Mouse (Mus musculus) midbrain, embryonic 12.5 days (tissue): ENCODE measurements around the gene Ppp6r1. TPM values are rescaled to one million over a fixed set of nuclear protein-coding genes. Genes with fewer than 3 reads are reported as not detected.
A peak's percentile ranks its signal among the peaks of the same experiment; 100 is the strongest.

Source experiments
- ATAC-seq: fragments of 200-750 bp; cut with Nextera tagmentation; 2 replicates; pipeline ENCODE4 v1.8.0; 2017; ENCODE audit warnings: low read depth, moderate TSS enrichment, moderate library complexity; ENCODE audit not compliant: low FRiP score
- H3K27ac ChIP-seq: fragments of 300-500 bp; sonication (generic); replicated peaks from 2 replicates; pipeline ENCODE4 v1.5.1; 2016; ENCODE audit warnings: mild to moderate bottlenecking
- H3K27me3 ChIP-seq: fragments of 300-500 bp; sonication (generic); 2 replicates; pipeline ENCODE4 v1.6.1; 2016; ENCODE audit warnings: mild to moderate bottlenecking
- H3K36me3 ChIP-seq: fragments of 300-500 bp; sonication (generic); 2 replicates; pipeline ENCODE4 v1.6.1; 2016
- H3K4me1 ChIP-seq: fragments of 300-500 bp; sonication (generic); 2 replicates; pipeline ENCODE4 v1.6.1; 2016
- H3K4me2 ChIP-seq: fragments of 300-500 bp; sonication (generic); replicated peaks from 2 replicates; pipeline ENCODE4 v1.6.1; 2016; ENCODE audit warnings: mild to moderate bottlenecking, moderate library complexity
- H3K4me3 ChIP-seq: fragments of 300-500 bp; sonication (generic); 2 replicates; pipeline ENCODE4 v1.5.1; 2016; ENCODE audit warnings: mild to moderate bottlenecking
- H3K9ac ChIP-seq: fragments of 300-500 bp; sonication (generic); replicated peaks from 2 replicates; pipeline ENCODE4 v1.6.1; 2016; ENCODE audit warnings: mild to moderate bottlenecking, moderate library complexity
- H3K9me3 ChIP-seq: fragments of 300-500 bp; sonication (generic); 2 replicates; pipeline ENCODE4 v1.6.1; 2016; ENCODE audit warnings: mild to moderate bottlenecking
- WGBS: fragments of 180-500 bp; shearing (Covaris S2); methylation state at CpG from one replicate; pipeline ENCODE4 v1.1.7; 2016; 5-methylcytosine and 5-hydroxymethylcytosine counted together
- polyA plus RNA-seq: library from polyadenylated mRNA; unstranded; fragments of >200 nt; fragmentation: Nextera tagmentation; extraction: Ambion mirVana; gene quantifications from 2 replicates; pipeline ENCODE4 v1.2.1, GENCODE M21; 2016

Ppp6r1 gene
- polyA plus RNA-seq, 1 experiment from 2014 or later = 13.9 TPM

DNA sequence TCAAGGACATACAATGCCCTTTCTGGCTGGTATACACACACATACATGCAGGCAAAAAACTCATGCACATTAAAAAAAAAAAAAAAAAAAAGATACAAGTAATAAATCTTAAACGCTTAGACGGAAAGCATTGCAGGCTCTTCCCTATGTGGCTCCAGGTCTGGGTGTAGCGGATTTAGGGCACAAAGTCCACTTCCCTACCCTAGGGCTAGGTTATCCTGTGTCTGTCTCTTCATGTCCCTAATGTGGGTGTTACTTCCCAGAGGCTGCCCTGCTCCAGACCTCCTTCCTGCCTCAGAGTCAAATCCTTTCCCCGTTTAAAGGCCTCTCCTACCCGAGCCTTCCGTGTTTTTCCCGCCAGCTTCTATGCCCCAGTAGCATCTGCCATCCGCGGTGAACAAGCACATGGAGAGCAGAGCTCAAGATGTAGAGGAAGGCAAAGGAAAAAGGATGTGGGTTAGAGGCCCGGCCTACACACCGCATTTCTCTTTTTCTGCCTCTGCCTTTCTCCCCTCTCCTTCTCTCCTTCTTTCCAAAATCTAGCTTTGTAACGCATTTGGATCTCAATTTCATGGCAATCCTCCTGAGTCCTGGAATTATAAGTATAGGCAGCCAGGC is 15.4 kb upstream of the Ppp6r1 start:
- H3K9me3 ChIP-seq = no peaks in the 10 kb centered on the region
- 94% methylated on average over 12 of the region's 12 CpGs for WGBS
- H3K36me3 ChIP-seq = peaks cover 74% of the 10 kb centered on the region
- no peak overlapping the region for H3K4me3 ChIP-seq
- H3K27me3 ChIP-seq = no peaks in the 10 kb centered on the region
- no peaks in the 10 kb centered on the region for H3K4me1 ChIP-seq
- ATAC-seq = no peak
- no peak overlapping the region for H3K4me2 ChIP-seq
- no peak overlapping the region for H3K27ac ChIP-seq
- no peak overlapping the region for H3K9ac ChIP-seq

DNA sequence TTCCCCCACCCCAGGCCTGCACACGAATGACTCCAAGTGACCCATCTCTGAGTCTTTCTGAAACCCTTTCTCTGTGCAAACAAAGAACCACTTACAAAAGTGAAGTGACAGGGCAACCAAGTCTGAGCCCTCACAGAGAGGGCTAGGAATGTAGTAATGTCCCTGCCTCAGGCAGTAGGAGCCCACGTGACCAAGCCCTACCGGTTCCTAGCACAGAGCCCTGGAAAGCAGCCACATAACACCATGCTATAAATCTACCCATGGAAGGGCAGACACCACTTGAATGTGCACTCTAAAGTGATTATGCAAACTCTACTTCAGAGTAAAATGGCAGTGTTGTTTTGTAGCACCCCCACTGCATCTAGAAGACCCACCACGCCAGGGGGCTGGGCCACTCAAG is 13.1 kb upstream of the Ppp6r1 start:
- Histone ChIP-seq H3K27ac (no peak overlapping the region), H3K27me3 (no peaks in the 10 kb centered on the region), H3K4me1 (no peaks in the 10 kb centered on the region), H3K4me3 (no peak overlapping the region), H3K36me3 (peaks cover 81% of the 10 kb centered on the region), H3K4me2 (no peak overlapping the region), H3K9me3 (no peaks in the 10 kb centered on the region), H3K9ac (no peak overlapping the region)
- ATAC-seq = no peak
- WGBS = 81% methylated on average over 4 of the region's 4 CpGs

- Histone ChIP-seq H3K4me3 (no peak overlapping the region), H3K4me2 (no peak overlapping the region), H3K4me1 (no peaks in the 10 kb centered on the region), H3K36me3 (peaks cover 87% of the 10 kb centered on the region), H3K9me3 (no peaks in the 10 kb centered on the region), H3K27me3 (no peaks in the 10 kb centered on the region), H3K27ac (no peak overlapping the region), H3K9ac (no peak overlapping the region)
- no peak for ATAC-seq
- 89% methylated on average over 8 of the region's 8 CpGs for WGBS
Measured at GRCm38 (mm10) chr7:4670655-4671255, 11.9 kb upstream of the Ppp6r1 start.

DNA sequence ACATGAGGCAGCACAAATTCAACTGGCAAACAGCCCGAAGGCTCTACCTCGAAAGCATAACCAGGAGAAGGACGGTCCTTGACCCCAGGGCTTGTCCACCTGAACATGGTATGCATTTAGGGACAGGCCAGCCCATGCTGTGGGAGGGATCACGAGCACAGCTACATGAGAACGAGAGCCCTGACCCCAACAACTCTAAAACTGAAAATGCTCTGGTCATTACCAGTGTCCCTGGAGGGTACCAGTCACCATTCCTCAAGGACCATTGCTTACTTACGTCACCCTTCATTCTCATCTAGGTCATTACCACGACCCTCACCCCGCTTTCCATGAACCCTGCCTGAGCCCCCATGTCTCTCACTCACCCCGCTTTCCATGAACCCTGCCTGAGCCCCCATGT is 10.3 kb upstream of the Ppp6r1 start:
- Histone ChIP-seq H3K9ac (no peak overlapping the region), H3K27me3 (no peaks in the 10 kb centered on the region), H3K4me2 (no peak overlapping the region), H3K4me3 (no peak overlapping the region), H3K4me1 (no peaks in the 10 kb centered on the region), H3K27ac (no peak overlapping the region), H3K36me3 (peaks cover 81% of the 10 kb centered on the region), H3K9me3 (no peaks in the 10 kb centered on the region)
- 94% methylated on average over 9 of the region's 9 CpGs for WGBS
- no peak for ATAC-seq

GRCm38 (mm10) chr7:4668506-4668905 is 9.7 kb upstream of the Ppp6r1 start:
- H3K9me3 ChIP-seq = no peaks in the 10 kb centered on the region
- H3K9ac ChIP-seq = no peak overlapping the region
- ATAC-seq = no peak
- 94% methylated on average over 8 of the region's 8 CpGs for WGBS
- no peak overlapping the region for H3K27ac ChIP-seq
- no peak overlapping the region for H3K4me3 ChIP-seq
- H3K27me3 ChIP-seq = no peaks in the 10 kb centered on the region
- H3K4me1 ChIP-seq = no peaks in the 10 kb centered on the region
- peaks cover 78% of the 10 kb centered on the region for H3K36me3 ChIP-seq
- no peak overlapping the region for H3K4me2 ChIP-seq

DNA sequence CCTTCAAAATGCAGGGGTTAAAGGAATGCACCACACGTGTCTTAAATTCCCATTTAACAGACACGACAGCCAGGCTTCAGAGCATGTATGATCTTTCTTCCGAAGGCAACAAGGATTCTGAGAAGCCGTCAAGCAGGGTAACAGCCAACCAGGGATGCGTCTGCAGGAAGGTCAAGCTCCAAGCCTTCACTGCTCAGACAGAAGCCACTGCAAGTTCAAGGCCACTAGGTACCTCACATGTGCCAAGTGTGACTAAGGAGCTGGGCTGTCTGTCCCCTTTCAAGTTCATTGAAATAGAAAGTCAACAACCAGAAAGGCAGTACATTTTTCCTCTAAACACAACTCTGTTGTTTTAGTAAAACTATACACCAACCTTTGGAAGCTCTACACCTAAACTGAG is 8.1 kb upstream of the Ppp6r1 start:
- H3K36me3 ChIP-seq = peaks cover 72% of the 10 kb centered on the region
- no peak overlapping the region for H3K9ac ChIP-seq
- no peak overlapping the region for H3K4me2 ChIP-seq
- no peaks in the 10 kb centered on the region for H3K4me1 ChIP-seq
- ATAC-seq = no peak
- no peaks in the 10 kb centered on the region for H3K27me3 ChIP-seq
- WGBS = 93% methylated on average over 5 of the region's 5 CpGs
- H3K27ac ChIP-seq = no peak overlapping the region
- H3K4me3 ChIP-seq = no peak overlapping the region
- no peaks in the 10 kb centered on the region for H3K9me3 ChIP-seq

DNA sequence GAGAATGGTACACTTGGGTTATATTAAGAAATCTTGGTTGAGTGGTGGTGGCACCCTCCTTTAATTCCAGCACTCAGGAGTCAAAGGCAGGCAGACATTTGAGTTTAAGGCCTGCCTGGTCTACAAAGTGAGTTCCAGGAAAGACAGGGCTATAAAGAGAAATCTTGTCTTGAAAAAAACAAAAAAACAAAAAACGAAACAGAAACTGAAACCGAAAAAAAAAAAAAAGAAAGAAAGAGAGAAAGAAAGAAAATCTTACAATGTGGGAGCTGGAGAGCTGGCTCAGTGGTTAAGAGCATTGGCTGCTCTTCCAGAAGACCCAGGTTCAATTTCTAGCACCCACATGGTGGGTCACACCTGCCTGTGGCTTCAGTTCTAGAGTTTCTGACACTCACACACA is 4.9 kb upstream of the Ppp6r1 start:
- WGBS = 93% methylated on average over 2 of the region's 2 CpGs
- Histone ChIP-seq H3K4me3 (no peak overlapping the region), H3K27ac (no peak overlapping the region), H3K27me3 (no peaks in the 10 kb centered on the region), H3K9ac (no peak overlapping the region), H3K36me3 (peaks cover 51% of the 10 kb centered on the region), H3K4me1 (peaks cover 12% of the 10 kb centered on the region), H3K9me3 (no peaks in the 10 kb centered on the region), H3K4me2 (no peak overlapping the region)
- ATAC-seq = no peak

- no peaks in the 10 kb centered on the region for H3K9me3 ChIP-seq
- H3K27me3 ChIP-seq = no peaks in the 10 kb centered on the region
- H3K36me3 ChIP-seq = peaks cover 45% of the 10 kb centered on the region
- H3K4me1 ChIP-seq = peaks cover 12% of the 10 kb centered on the region
- ATAC-seq = no peak
- H3K4me3 ChIP-seq = no peak overlapping the region
- no peak overlapping the region for H3K4me2 ChIP-seq
- no peak overlapping the region for H3K27ac ChIP-seq
- no peak overlapping the region for H3K9ac ChIP-seq
- 74% methylated on average over 8 of the region's 8 CpGs for WGBS
Measured at GRCm38 (mm10) chr7:4663179-4663578, 4.4 kb upstream of the Ppp6r1 start.

GRCm38 (mm10) chr7:4659911-4660443 is 1.2 kb upstream of the Ppp6r1 start:
- Histone ChIP-seq H3K9me3 (no peaks in the 10 kb centered on the region), H3K36me3 (peaks cover 25% of the 10 kb centered on the region), H3K4me3 (peak overlapping the region; percentile 90), H3K27me3 (no peaks in the 10 kb centered on the region), H3K9ac (peak overlapping the region; percentile 95), H3K4me1 (peaks cover 34% of the 10 kb centered on the region), H3K4me2 (peak overlapping the region; percentile 87), H3K27ac (peak overlapping the region; percentile 95)
- ATAC-seq = no peak
- 62% methylated on average over 3 of the region's 3 CpGs for WGBS

DNA sequence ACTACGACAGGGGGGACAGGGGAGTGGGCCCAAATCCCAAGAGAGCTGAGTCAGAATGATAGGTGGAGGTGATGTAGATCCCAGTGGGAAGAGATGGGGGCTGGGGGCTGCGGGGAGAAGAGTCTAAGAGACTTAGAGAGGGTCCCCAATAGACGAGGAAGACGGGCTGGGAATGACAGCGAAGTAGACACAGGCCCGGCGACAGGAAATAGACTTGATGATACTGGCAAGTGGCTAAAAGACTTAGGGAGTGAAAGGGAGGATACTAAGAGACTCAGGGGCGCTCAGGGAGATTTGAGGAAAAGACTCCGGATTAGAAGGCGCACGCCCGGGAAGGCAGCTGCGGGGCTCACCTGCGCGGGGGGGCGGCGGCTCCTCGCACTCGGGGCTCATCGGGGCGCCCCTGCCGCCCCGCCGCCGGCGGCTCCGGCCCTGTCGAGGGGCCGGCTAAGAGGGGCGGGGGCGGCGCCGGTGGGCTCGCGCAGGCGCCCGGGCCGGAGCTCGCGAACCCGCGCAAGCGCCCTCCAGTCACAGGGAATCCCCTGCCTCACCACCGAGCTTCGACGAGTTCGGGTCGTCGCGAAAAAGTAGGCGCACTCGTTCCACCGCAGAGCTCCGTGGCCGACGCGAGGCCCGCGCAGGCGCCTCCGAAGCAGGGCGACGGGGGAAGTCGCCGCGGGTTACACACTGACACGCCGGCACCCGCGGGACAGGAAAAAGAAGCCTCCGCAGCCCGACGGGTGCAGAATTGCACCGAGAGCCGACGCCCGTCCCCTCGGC is 501 bp downstream of the Ppp6r1 start:
- Histone ChIP-seq H3K4me1 (peaks cover 34% of the 10 kb centered on the region), H3K4me3 (peak overlapping the region; percentile 90), H3K9me3 (no peaks in the 10 kb centered on the region), H3K9ac (peak overlapping the region; percentile 95), H3K27ac (peak overlapping the region; percentile 95), H3K4me2 (peak overlapping the region; percentile 87), H3K36me3 (peaks cover 18% of the 10 kb centered on the region), H3K27me3 (no peaks in the 10 kb centered on the region)
- under 1% methylated on average over 64 of the region's 78 CpGs for WGBS
- ATAC-seq = peak; percentile 75

- ATAC-seq = no peak
- Histone ChIP-seq H3K9me3 (no peaks in the 10 kb centered on the region), H3K4me2 (peak overlapping the region; percentile 87), H3K4me1 (peaks cover 34% of the 10 kb centered on the region), H3K36me3 (peaks cover 20% of the 10 kb centered on the region), H3K4me3 (peak overlapping the region; percentile 90), H3K9ac (peak overlapping the region; percentile 95), H3K27ac (peak overlapping the region; percentile 95; the same call in 1 of the 2 replicates), H3K27me3 (no peaks in the 10 kb centered on the region)
- WGBS = 61% methylated on average over 9 of the region's 9 CpGs
Measured at GRCm38 (mm10) chr7:4657521-4658127, 1.2 kb downstream of the Ppp6r1 start.

- Histone ChIP-seq H3K4me3 (peak overlapping the region; percentile 90), H3K27me3 (no peaks in the 10 kb centered on the region), H3K9ac (peak overlapping the region; percentile 95), H3K9me3 (no peaks in the 10 kb centered on the region), H3K27ac (no peak overlapping the region), H3K4me1 (peaks cover 34% of the 10 kb centered on the region), H3K4me2 (peak overlapping the region; percentile 87), H3K36me3 (peaks cover 23% of the 10 kb centered on the region)
- WGBS = 75% methylated on average over 1 of the region's 1 CpGs
- no peak for ATAC-seq
Measured at GRCm38 (mm10) chr7:4656818-4657217, 2.0 kb downstream of the Ppp6r1 start.
